Mouse (Mus musculus) activated CD4-positive, CD25-positive, alpha-beta regulatory T cell, adult 4 months (primary cell): ENCODE data around the gene B130006D01Rik. TPM values are rescaled to one million over a fixed set of nuclear protein-coding genes. Genes with fewer than 3 reads are reported as not detected.

Experiments
- ATAC-seq: one replicate; pipeline ENCODE4 v1.8.0; 2017
- polyA plus RNA-seq, 2 experiments: library from polyadenylated mRNA; unstranded; fragments of 100-300 nt; shearing (Covaris generic); gene quantifications; one replicate each; pipeline ENCODE4 v1.2.1; 2017

The B130006D01Rik gene
- 1 to 10 TPM; 3.9 to 4.9 TPM for polyA plus RNA-seq

- no peak for ATAC-seq
These were observed at the start of gene B130006D01Rik for GRCm38 (mm10) chr11:95723287-95723686. Gene B130006D01Rik (plus strand): TSS chr11:95723587.

- ATAC-seq = no peak
These were observed 47.9 kb upstream of the B130006D01Rik start for GRCm38 (mm10) chr11:95675498-95675897.

- no peak for ATAC-seq
These were observed 47.1 kb upstream of the B130006D01Rik start for GRCm38 (mm10) chr11:95676307-95676706.

- ATAC-seq = no peak
These were observed 45.3 kb upstream of the B130006D01Rik start for GRCm38 (mm10) chr11:95677925-95678701.

- ATAC-seq = no peak
These were observed 41.3 kb upstream of the B130006D01Rik start for GRCm38 (mm10) chr11:95681995-95682601.

- no peak for ATAC-seq
These were observed 40.4 kb upstream of the B130006D01Rik start for GRCm38 (mm10) chr11:95682946-95683345.

- ATAC-seq = no peak
These were observed 37.4 kb upstream of the B130006D01Rik start for GRCm38 (mm10) chr11:95686031-95686430.

GRCm38 (mm10) chr11:95687084-95687656 is 36.2 kb upstream of the B130006D01Rik start:
- ATAC-seq = no peak

- ATAC-seq = peak; percentile 87
These were observed 34.9 kb upstream of the B130006D01Rik start for GRCm38 (mm10) chr11:95688515-95688914.

GRCm38 (mm10) chr11:95688981-95689380 is 34.4 kb upstream of the B130006D01Rik start:
- ATAC-seq = peak; percentile 13

- ATAC-seq = no peak
These were observed 33.8 kb upstream of the B130006D01Rik start for GRCm38 (mm10) chr11:95689544-95689943.

GRCm38 (mm10) chr11:95698541-95698940 is 24.8 kb upstream of the B130006D01Rik start:
- ATAC-seq = no peak

- no peak for ATAC-seq
These were observed 22.3 kb upstream of the B130006D01Rik start for GRCm38 (mm10) chr11:95700778-95701739.

- no peak for ATAC-seq
These were observed 19.1 kb upstream of the B130006D01Rik start for GRCm38 (mm10) chr11:95704032-95704969.

- no peak for ATAC-seq
These were observed 18.4 kb upstream of the B130006D01Rik start for GRCm38 (mm10) chr11:95704970-95705330.

- ATAC-seq = no peak
These were observed 13.8 kb upstream of the B130006D01Rik start for GRCm38 (mm10) chr11:95709534-95710040.

- ATAC-seq = no peak
These were observed 12.9 kb upstream of the B130006D01Rik start for GRCm38 (mm10) chr11:95710478-95710877.

- ATAC-seq = no peak
These were observed 11.3 kb upstream of the B130006D01Rik start for GRCm38 (mm10) chr11:95712085-95712562.

GRCm38 (mm10) chr11:95712563-95713224 is 10.7 kb upstream of the B130006D01Rik start, which contains the start of gene Zfp652:
Gene Zfp652 (plus strand): TSS chr11:95712673.
- ATAC-seq = peak; percentile 67

GRCm38 (mm10) chr11:95713225-95713810 is 10.1 kb upstream of the B130006D01Rik start:
- ATAC-seq = peak; percentile 58
